Mouse (Mus musculus): ENCODE data around the gene Casp2. TPM values are rescaled to one million over a fixed set of nuclear protein-coding genes. Genes with fewer than 3 reads are reported as not detected.

Casp2 gene
- polyA plus RNA-seq, 1 experiment from 2014 or later: 53.0 TPM

DNA sequence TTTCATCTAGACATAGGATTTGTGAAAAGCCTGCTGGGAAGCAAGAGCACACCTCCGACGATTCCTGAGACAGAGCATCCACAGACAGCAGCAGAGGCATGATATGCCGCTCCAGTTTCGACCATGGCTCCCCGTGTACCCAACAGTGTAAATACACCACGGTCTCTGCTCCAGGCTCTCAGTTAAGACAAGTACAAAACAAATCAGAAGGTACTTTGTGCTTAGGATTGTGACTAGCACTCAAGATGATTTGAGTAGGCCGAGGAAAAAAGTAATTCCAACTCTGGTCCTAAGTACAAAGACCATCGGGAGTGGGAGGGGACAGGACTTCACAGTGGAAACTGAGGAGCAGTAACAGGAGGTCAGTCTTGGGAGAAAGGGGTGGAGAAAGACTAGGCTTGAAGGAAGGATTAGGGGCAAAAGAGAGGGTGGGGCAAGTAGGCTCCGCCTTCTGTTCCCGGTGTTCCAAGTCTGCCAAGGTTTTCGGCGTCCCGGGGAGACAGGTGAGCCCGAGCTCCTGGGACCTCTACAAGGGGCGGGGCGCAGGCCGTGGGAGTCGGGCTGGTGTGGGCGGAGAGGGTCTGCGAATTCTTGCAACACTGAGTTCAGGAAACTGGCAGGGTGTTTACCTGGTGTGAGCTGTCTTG, 3.1 kb upstream of the Casp2 start, which contains the start of gene Tmem139:
TSS of gene Tmem139 (plus strand) at position 447 of the 647 bp plus-strand sequence.
- no peaks in the 10 kb centered on the region for H3K27me3 ChIP-seq (replicated peaks; ENCODE audit: control insufficient read depth, insufficient read depth, low read length)
- ATAC-seq (replicated peaks; ENCODE audit: low FRiP score, low TSS enrichment, low read depth) (no peak), DNase-seq (ENCODE audit: low spot score) (no peak)
- peak within 1 kb of the TSS; percentile 33 for H3K4me2 ChIP-seq (ENCODE audit: low read length)
- H3K9ac ChIP-seq (ENCODE audit: low read length): no peak within 1 kb of the TSS
- peak within 1 kb of the TSS; percentile 6; the same call in 1 of the 2 replicates for H3K4me3 ChIP-seq (ENCODE audit: low read depth, low read length)
- peaks cover 4% of the 10 kb centered on the region for H3K4me1 ChIP-seq (replicated peaks; ENCODE audit: control insufficient read depth, insufficient read depth, low read length)
- 11% methylated on average over 20 of the region's 20 CpGs for WGBS
- peak within 1 kb of the TSS; percentile 22; the same call in 1 of the 2 replicates for H3K27ac ChIP-seq (ENCODE audit: low read depth)
- H3K36me3 ChIP-seq (ENCODE audit: control insufficient read depth, insufficient read depth, low read length): no peaks in the 10 kb centered on the region
- H3K9me3 ChIP-seq (ENCODE audit: control insufficient read depth, low read length): no peaks in the 10 kb centered on the region

DNA sequence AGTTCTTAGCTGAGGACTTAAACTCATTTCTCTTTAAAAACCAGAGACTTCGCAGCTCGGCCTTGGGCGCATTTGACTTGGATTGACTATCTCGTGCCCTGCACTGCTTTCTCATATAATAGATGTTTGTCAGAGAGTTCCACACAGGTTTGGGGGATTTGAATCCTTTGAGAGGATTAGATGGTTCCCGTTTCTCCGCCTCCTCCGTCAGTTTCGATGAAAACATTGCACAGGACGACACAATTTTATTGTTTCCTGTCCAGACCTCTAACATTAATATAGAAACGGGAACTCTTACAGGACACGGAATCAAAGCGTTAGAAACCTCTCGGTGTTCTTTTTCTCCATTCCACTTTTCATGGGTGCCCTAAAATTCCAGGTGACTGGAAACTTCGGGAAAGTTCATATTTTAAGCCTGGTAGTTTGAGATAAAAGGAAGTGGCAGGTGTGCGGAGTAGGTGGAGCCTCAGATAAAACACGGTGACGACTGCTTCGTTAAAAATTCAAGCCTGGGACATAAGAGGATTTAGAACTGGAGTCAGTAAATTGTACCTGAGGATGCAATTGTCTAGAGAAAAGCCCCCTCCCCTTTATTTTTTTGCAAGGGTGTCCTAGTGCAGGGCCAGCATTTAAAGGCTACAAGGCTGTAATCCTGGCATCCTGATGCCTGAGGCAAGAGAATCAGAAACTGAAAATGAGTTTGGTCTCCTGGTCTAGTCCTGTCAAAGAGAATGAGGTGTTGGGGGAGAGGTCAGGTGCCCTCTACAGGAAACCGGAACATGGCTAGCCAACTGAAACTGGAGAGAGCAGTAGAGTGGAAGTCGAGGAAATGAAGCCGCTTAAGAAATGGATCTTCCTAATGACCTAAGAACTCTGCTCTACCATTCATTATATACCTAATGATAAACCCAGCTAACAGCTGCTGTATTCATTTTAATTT, 876 bp downstream of the Casp2 start:
- Histone ChIP-seq H3K27me3 (replicated peaks; ENCODE audit: control insufficient read depth, insufficient read depth, low read length) (no peaks in the 10 kb centered on the region), H3K9ac (ENCODE audit: low read length) (peak overlapping the region; percentile 91), H3K4me1 (replicated peaks; ENCODE audit: control insufficient read depth, insufficient read depth, low read length) (peaks cover 4% of the 10 kb centered on the region), H3K4me3 (ENCODE audit: low read depth, low read length) (peak overlapping the region; percentile 71), H3K36me3 (ENCODE audit: control insufficient read depth, insufficient read depth, low read length) (peaks cover 35% of the 10 kb centered on the region), H3K27ac (ENCODE audit: low read depth) (peak overlapping the region; percentile 84), H3K9me3 (ENCODE audit: control insufficient read depth, low read length) (no peaks in the 10 kb centered on the region), H3K4me2 (ENCODE audit: low read length) (peak overlapping the region; percentile 86)
- ATAC-seq (replicated peaks; ENCODE audit: low FRiP score, low TSS enrichment, low read depth) (no peak), DNase-seq (ENCODE audit: low spot score) (no peak)
- under 1% methylated on average over 21 of the region's 21 CpGs for whole genome bisulfite sequencing

DNA sequence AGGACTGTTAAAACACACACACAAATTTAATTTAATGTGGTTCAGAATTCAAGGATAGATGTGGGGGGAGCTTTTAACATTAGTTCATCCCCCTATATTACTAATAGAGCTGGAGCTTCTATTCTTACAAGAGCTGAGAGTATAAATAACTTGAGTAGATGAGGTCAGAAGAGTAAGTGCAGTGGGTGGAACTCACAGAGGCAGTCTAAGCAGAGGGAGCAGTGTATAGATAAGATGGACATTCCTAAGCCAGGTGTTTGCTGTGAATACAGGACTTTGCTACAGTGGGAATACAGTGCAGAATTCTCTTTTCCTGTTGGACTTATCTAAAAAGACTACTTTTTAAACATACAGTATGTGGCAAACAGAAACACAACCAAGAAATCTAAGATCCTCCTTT, 6.0 kb downstream of the Casp2 start:
- ATAC-seq (replicated peaks; ENCODE audit: low FRiP score, low TSS enrichment, low read depth) (no peak), DNase-seq (ENCODE audit: low spot score) (no peak)
- Histone ChIP-seq H3K27ac (ENCODE audit: low read depth) (no peak overlapping the region), H3K9me3 (ENCODE audit: control insufficient read depth, low read length) (no peaks in the 10 kb centered on the region), H3K27me3 (replicated peaks; ENCODE audit: control insufficient read depth, insufficient read depth, low read length) (no peaks in the 10 kb centered on the region), H3K4me3 (ENCODE audit: low read depth, low read length) (no peak overlapping the region), H3K9ac (ENCODE audit: low read length) (no peak overlapping the region), H3K36me3 (ENCODE audit: control insufficient read depth, insufficient read depth, low read length) (peaks cover 82% of the 10 kb centered on the region), H3K4me1 (replicated peaks; ENCODE audit: control insufficient read depth, insufficient read depth, low read length) (no peaks in the 10 kb centered on the region; the same call in 1 of the 2 replicates), H3K4me2 (ENCODE audit: low read length) (no peak overlapping the region)

DNA sequence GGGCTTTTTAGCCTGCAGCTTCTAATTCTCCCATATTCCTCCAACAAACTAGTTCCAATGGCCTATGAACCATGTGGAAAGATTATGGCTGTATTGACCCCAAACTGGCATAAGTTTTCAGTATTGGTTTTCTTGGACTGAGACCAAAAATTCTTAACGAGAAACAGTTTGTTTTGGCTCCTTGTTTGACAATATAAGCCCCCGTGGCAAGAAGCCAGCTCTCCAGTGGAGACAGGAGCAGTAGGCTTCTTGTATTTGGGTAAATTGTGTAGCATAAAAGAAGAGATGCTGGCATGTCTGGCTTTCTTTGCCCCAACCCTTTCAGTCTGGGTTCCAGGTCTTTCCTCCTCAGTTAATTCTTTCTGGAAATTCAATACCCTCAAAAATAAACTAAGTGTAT, 11.4 kb downstream of the Casp2 start:
- no peaks in the 10 kb centered on the region for H3K27me3 ChIP-seq (replicated peaks; ENCODE audit: control insufficient read depth, insufficient read depth, low read length)
- H3K4me2 ChIP-seq (ENCODE audit: low read length): no peak overlapping the region
- DNase-seq (ENCODE audit: low spot score): no peak
- H3K9ac ChIP-seq (ENCODE audit: low read length): no peak overlapping the region
- H3K27ac ChIP-seq (ENCODE audit: low read depth): no peak overlapping the region
- no peaks in the 10 kb centered on the region for H3K4me1 ChIP-seq (replicated peaks; ENCODE audit: control insufficient read depth, insufficient read depth, low read length)
- H3K4me3 ChIP-seq (ENCODE audit: low read depth, low read length): no peak overlapping the region
- no peaks in the 10 kb centered on the region for H3K9me3 ChIP-seq (ENCODE audit: control insufficient read depth, low read length)
- peaks cover 94% of the 10 kb centered on the region for H3K36me3 ChIP-seq (ENCODE audit: control insufficient read depth, insufficient read depth, low read length)
- no peak for ATAC-seq (replicated peaks; ENCODE audit: low FRiP score, low TSS enrichment, low read depth)
- 68% methylated on average over 2 of the region's 2 CpGs for WGBS

DNA sequence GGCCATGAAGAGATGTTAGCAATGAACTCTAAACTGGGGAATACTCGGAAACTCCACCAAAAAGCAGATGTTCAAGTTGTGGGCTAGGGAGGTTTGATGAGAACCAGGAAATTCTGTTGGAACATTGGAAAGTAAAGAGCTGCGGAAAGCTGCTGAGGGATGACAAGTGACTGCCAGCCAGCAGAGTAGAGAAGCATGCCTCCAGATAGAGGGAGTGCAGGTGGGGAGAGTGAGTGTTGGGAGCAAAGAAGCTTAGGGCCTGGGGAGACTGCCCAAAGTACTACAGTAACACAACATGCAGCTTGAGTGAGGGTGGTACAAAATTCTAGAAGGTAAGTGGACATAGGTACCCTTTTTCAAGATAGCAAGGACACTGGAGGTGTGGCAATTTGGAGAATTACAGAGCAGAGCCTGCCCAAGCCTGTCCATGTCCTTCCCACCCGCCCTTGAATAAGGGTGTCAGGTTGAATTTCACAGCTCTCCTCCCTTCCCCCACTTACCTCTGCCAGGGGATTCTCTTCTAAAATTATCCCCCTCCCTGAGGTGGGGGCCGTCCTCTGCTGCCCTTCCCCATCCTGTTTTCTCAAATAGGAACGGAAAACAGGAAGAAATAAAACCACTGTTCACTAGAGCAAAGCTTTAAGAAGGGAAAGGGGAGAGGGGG, 18.2 kb downstream of the Casp2 start:
- ATAC-seq (replicated peaks; ENCODE audit: low FRiP score, low TSS enrichment, low read depth) (no peak), DNase-seq (ENCODE audit: low spot score) (no peak)
- Histone ChIP-seq H3K36me3 (ENCODE audit: control insufficient read depth, insufficient read depth, low read length) (peaks cover 59% of the 10 kb centered on the region), H3K9ac (ENCODE audit: low read length) (no peak overlapping the region), H3K4me3 (ENCODE audit: low read depth, low read length) (no peak overlapping the region), H3K27me3 (replicated peaks; ENCODE audit: control insufficient read depth, insufficient read depth, low read length) (no peaks in the 10 kb centered on the region), H3K4me2 (ENCODE audit: low read length) (no peak overlapping the region), H3K9me3 (ENCODE audit: control insufficient read depth, low read length) (no peaks in the 10 kb centered on the region), H3K4me1 (replicated peaks; ENCODE audit: control insufficient read depth, insufficient read depth, low read length) (no peaks in the 10 kb centered on the region), H3K27ac (ENCODE audit: low read depth) (no peak overlapping the region)
- WGBS: 79% methylated on average over 5 of the region's 5 CpGs

DNA sequence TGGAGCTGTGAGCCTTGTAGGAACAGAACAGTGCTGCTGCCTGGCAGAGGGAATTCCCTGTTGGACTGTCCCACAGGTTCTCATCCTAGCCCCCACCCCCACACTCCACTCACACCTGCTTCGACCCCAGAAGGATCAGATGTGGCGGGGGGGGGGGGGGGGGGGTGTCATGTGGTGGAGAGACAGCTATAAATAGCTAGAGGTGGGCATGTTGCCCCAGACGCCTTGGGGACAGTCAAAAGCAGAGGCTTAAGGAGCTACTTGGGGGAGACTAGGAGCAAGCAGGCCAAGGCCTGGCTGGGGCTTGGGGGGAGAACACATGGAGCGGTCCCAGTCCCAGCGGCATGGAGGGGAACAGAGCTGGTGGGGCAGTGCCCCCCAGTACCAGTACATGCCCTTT, 21.7 kb downstream of the Casp2 start, which contains the start of gene Clcn1:
TSS of gene Clcn1 (plus strand) at position 238 of the 400 bp plus-strand sequence.
- Histone ChIP-seq H3K9ac (ENCODE audit: low read length) (no peak within 1 kb of the TSS), H3K4me3 (ENCODE audit: low read depth, low read length) (no peak within 1 kb of the TSS), H3K4me1 (replicated peaks; ENCODE audit: control insufficient read depth, insufficient read depth, low read length) (no peaks in the 10 kb centered on the region), H3K4me2 (ENCODE audit: low read length) (no peak within 1 kb of the TSS), H3K27me3 (replicated peaks; ENCODE audit: control insufficient read depth, insufficient read depth, low read length) (no peaks in the 10 kb centered on the region), H3K9me3 (ENCODE audit: control insufficient read depth, low read length) (no peaks in the 10 kb centered on the region), H3K27ac (ENCODE audit: low read depth) (no peak within 1 kb of the TSS), H3K36me3 (ENCODE audit: control insufficient read depth, insufficient read depth, low read length) (peaks cover 26% of the 10 kb centered on the region)
- no peak for DNase-seq (ENCODE audit: low spot score)
- no peak for ATAC-seq (replicated peaks; ENCODE audit: low FRiP score, low TSS enrichment, low read depth)
- 71% methylated on average over 4 of the region's 5 CpGs for WGBS

DNA sequence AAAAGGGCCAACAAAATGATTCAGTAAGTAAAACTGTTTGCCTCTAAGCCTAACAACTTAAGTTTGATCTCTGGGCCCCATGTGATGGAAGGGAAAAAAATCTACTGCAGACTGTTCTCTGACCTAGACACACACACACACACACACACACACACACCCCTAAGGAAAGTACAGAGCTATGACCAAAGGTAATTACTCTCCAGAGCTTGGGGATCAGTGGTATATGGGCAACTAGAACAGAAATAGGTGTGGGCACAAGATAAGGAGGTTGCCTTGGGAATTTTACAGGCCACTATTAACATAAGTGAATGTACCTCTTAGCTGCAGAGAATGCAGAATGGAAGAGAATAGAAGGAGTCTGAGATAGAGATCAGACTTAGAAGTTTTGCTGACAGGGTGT, 22.8 kb downstream of the Casp2 start:
- H3K9ac ChIP-seq (ENCODE audit: low read length): no peak overlapping the region
- no peak overlapping the region for H3K4me2 ChIP-seq (ENCODE audit: low read length)
- ATAC-seq (replicated peaks; ENCODE audit: low FRiP score, low TSS enrichment, low read depth): no peak
- no peak overlapping the region for H3K27ac ChIP-seq (ENCODE audit: low read depth)
- peaks cover 15% of the 10 kb centered on the region for H3K36me3 ChIP-seq (ENCODE audit: control insufficient read depth, insufficient read depth, low read length)
- H3K9me3 ChIP-seq (ENCODE audit: control insufficient read depth, low read length): no peaks in the 10 kb centered on the region
- DNase-seq (ENCODE audit: low spot score): no peak
- H3K4me1 ChIP-seq (replicated peaks; ENCODE audit: control insufficient read depth, insufficient read depth, low read length): no peaks in the 10 kb centered on the region
- H3K4me3 ChIP-seq (ENCODE audit: low read depth, low read length): no peak overlapping the region
- H3K27me3 ChIP-seq (replicated peaks; ENCODE audit: control insufficient read depth, insufficient read depth, low read length): no peaks in the 10 kb centered on the region

DNA sequence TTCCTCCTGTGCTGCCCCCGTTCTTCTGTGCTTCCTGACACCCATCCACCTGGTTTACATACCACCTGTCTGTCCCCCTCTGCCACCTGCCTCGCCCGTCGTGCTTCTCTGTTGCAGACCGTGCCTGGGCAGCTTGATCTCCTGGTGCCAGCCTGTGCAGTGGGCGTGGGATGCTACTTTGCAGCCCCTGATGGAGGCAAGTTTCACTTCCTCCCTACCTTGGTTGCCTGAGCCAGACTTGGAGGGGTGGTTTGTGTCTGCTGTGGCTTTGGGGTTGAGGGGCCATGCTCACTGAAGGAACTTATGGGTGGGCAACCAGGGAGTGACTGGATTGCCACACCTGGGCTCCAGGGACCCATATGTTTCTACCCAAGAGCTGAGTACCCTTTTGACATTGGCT, 28.5 kb downstream of the Casp2 start:
- 84% methylated on average over 6 of the region's 6 CpGs for WGBS
- Histone ChIP-seq H3K36me3 (ENCODE audit: control insufficient read depth, insufficient read depth, low read length) (no peaks in the 10 kb centered on the region), H3K4me2 (ENCODE audit: low read length) (no peak overlapping the region), H3K27ac (ENCODE audit: low read depth) (no peak overlapping the region), H3K4me3 (ENCODE audit: low read depth, low read length) (no peak overlapping the region), H3K9me3 (ENCODE audit: control insufficient read depth, low read length) (no peaks in the 10 kb centered on the region), H3K4me1 (replicated peaks; ENCODE audit: control insufficient read depth, insufficient read depth, low read length) (no peaks in the 10 kb centered on the region), H3K9ac (ENCODE audit: low read length) (no peak overlapping the region), H3K27me3 (replicated peaks; ENCODE audit: control insufficient read depth, insufficient read depth, low read length) (no peaks in the 10 kb centered on the region)
- no peak for DNase-seq (ENCODE audit: low spot score)
- no peak for ATAC-seq (replicated peaks; ENCODE audit: low FRiP score, low TSS enrichment, low read depth)

Data from intestine, embryonic 14.5 days (tissue).